Mouse (Mus musculus) heart, embryonic 11.5 days (tissue): ENCODE results near the gene Coil. TPM values are rescaled to one million over a fixed set of nuclear protein-coding genes. Genes with fewer than 3 reads are reported as not detected.
A peak's percentile ranks its signal among the peaks of the same experiment; 100 is the strongest.

Experiments used
- ATAC-seq: fragments of 200-750 bp; cut with Nextera tagmentation; replicated peaks from 2 replicates; pipeline ENCODE4 v1.8.0; 2017; ENCODE audit warnings: moderate library complexity; ENCODE audit not compliant: insufficient number of reproducible peaks, low FRiP score, low TSS enrichment
- H3K27ac ChIP-seq: fragments of 300-500 bp; sonication (generic); 2 replicates; pipeline ENCODE4 v1.5.1; 2014; ENCODE audit warnings: mild to moderate bottlenecking, low read depth, low read length
- H3K27me3 ChIP-seq: fragments of 300-500 bp; sonication (generic); 2 replicates; pipeline ENCODE4 v1.6.1; 2014; ENCODE audit warnings: mild to moderate bottlenecking, low read length, mixed read lengths; ENCODE audit not compliant: control insufficient read depth, insufficient read depth
- H3K36me3 ChIP-seq: fragments of 300-500 bp; sonication (generic); 2 replicates; pipeline ENCODE4 v1.6.1; 2014; ENCODE audit warnings: mild to moderate bottlenecking, low read length, moderate library complexity, mixed read lengths; ENCODE audit not compliant: control insufficient read depth, insufficient read depth
- H3K4me1 ChIP-seq: fragments of 300-500 bp; sonication (generic); 2 replicates; pipeline ENCODE4 v1.6.1; 2014; ENCODE audit warnings: low read length; ENCODE audit not compliant: control insufficient read depth, insufficient read depth
- H3K4me2 ChIP-seq: fragments of 300-500 bp; sonication (generic); 2 replicates; pipeline ENCODE4 v1.6.1; 2014; ENCODE audit warnings: mild to moderate bottlenecking, moderate library complexity
- H3K4me3 ChIP-seq: fragments of 300-500 bp; sonication (generic); 2 replicates; pipeline ENCODE4 v1.5.1; 2014; ENCODE audit warnings: low read depth, low read length
- H3K9ac ChIP-seq: fragments of 300-500 bp; sonication (generic); 2 replicates; pipeline ENCODE4 v1.6.1; 2014; ENCODE audit warnings: mild to moderate bottlenecking, low read depth, low read length, moderate library complexity
- H3K9me3 ChIP-seq: fragments of 300-500 bp; sonication (generic); replicated peaks from 2 replicates; pipeline ENCODE4 v1.6.1; 2016; ENCODE audit warnings: low read length; ENCODE audit not compliant: control insufficient read depth
- WGBS: fragments of 180-500 bp; shearing (Covaris S2); extraction: QIAGEN DNeasy Blood & Tissue Kit; methylation state at CpG from one replicate; pipeline ENCODE4 v1.1.7; 2014; ENCODE audit not compliant: insufficient replicate concordance; 5-methylcytosine and 5-hydroxymethylcytosine counted together
- polyA plus RNA-seq: library from polyadenylated mRNA; unstranded; fragments of >200 nt; fragmentation: Nextera tagmentation; extraction: Ambion mirVana; gene quantifications from 2 replicates; pipeline ENCODE4 v1.2.1, GENCODE M21; 2014

The Coil gene
- polyA plus RNA-seq, 1 experiment from 2014 or later: 9.0 TPM

DNA sequence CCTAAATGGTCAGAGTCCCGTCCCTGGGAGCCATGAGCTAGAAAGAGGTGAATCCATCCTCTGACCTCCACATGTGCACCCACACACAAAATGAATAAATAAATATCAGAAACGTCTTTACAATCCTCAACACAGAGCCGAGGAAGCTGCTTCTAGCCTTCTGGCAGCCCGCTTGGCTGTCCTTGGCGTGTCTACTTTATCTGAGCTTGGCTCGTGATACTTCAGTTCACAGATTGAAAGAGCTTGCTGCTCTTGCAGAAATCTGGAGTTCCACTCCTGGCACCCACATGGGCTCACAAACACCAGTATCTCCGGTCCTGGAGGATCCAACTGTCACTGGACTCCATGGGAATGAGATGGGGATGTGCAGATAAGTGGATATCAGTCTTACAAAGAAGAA lies 51.6 kb downstream of the Coil start:
- no peaks in the 10 kb centered on the region for H3K36me3 ChIP-seq
- no peak overlapping the region for H3K9ac ChIP-seq
- H3K9me3 ChIP-seq: no peaks in the 10 kb centered on the region
- no peak overlapping the region for H3K4me2 ChIP-seq
- no peak for ATAC-seq
- 56% methylated on average over 7 of the region's 7 CpGs for WGBS
- peaks cover 18% of the 10 kb centered on the region for H3K4me1 ChIP-seq
- H3K4me3 ChIP-seq: no peak overlapping the region
- H3K27me3 ChIP-seq: no peaks in the 10 kb centered on the region
- H3K27ac ChIP-seq: no peak overlapping the region

DNA sequence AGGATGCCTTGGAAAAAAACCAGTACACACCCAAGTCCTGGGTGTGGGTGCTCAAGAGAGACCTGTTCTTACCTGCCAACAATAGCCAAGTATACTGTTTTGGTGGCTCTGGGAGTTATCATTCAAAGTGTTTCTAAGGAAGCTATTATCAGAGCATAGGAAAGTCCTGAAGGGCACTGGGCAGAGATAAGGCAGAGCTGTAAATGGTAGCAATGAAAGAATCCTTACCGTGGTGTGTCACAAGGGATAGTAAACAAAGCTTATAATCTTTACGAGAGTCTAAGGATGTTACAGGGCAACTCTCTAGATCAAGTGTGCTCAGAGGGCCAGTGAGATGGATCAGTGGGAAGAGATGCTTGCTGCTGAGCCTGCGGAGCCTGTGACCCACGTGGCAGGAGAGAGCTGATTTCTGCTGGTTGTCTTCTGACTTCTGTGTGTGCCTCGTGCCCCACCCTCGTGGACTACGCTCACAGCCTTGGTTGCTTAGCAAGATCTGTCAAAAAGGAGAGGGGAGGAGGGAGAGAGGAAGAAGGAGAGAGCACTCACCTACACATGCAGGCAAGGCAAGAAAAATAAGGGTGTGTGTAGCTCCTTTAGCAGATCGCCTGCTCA lies 52.2 kb downstream of the Coil start:
- Histone ChIP-seq H3K36me3 (no peaks in the 10 kb centered on the region), H3K27ac (no peak overlapping the region), H3K9me3 (no peaks in the 10 kb centered on the region), H3K9ac (no peak overlapping the region), H3K4me1 (peaks cover 18% of the 10 kb centered on the region), H3K27me3 (no peaks in the 10 kb centered on the region), H3K4me3 (no peak overlapping the region), H3K4me2 (no peak overlapping the region)
- WGBS: 42% methylated on average over 8 of the region's 8 CpGs
- no peak for ATAC-seq

DNA sequence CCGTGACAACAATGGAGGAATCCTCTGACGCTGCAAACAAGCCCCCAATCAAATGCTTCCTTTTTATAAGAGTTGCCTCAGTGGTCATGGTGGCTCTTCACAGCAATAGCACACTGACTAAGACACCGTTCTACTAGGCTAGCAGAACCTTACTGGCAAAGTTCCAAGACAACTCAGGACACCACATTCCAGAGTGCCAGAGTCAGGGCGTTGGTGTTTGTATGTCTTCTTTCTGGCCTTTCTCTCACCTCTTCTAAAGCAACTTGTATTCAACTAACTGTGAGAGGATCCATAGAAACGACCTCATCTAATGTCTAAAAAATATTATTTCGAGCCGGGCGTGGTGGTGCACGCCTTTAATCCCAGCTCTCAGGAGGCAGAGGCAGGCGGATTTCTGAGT lies 53.4 kb downstream of the Coil start:
- no peak for ATAC-seq
- Histone ChIP-seq H3K27me3 (no peaks in the 10 kb centered on the region), H3K4me2 (no peak overlapping the region), H3K36me3 (no peaks in the 10 kb centered on the region), H3K4me3 (no peak overlapping the region), H3K9me3 (no peaks in the 10 kb centered on the region), H3K27ac (no peak overlapping the region; the same call in 1 of the 2 replicates), H3K9ac (no peak overlapping the region), H3K4me1 (peaks cover 18% of the 10 kb centered on the region)
- WGBS: 67% methylated on average over 10 of the region's 10 CpGs

DNA sequence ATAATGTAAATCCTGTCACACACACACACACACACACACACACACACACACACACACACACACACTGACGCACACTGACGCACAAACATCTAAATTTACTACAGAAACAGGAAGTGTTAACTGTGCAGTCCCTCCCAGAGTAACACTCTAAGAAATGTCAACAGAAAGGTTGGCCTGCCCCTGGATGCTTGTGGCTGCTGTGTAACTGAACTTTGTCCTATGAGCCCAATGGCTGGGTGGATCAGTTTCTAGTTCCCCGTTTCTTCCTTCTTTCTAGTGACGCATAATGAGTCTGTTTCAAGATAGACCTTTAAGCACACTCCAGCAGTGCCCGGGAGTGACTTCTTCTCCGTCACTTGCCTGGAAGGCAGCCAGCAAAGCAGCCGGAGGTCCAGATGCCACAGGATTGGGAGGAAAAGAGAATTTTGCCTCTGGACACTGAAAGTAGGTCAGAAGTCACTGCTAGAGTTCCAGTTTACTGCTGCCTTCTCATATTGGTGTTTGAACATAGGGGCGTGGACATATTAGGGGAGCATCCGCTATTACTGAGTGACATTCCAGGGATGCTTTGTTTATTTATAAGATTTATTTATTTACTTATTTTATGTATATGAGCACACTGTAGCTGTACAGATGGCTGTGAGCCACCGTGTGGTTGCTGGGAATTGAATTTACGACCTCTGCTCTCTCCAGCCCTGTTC lies 54.3 kb downstream of the Coil start:
- H3K4me1 ChIP-seq: peaks cover 23% of the 10 kb centered on the region
- ATAC-seq: no peak
- H3K4me2 ChIP-seq: no peak overlapping the region
- 63% methylated on average over 11 of the region's 11 CpGs for WGBS
- no peaks in the 10 kb centered on the region for H3K9me3 ChIP-seq
- H3K36me3 ChIP-seq: no peaks in the 10 kb centered on the region
- H3K4me3 ChIP-seq: no peak overlapping the region
- H3K9ac ChIP-seq: no peak overlapping the region
- H3K27me3 ChIP-seq: no peaks in the 10 kb centered on the region
- H3K27ac ChIP-seq: peak overlapping the region; percentile 62

DNA sequence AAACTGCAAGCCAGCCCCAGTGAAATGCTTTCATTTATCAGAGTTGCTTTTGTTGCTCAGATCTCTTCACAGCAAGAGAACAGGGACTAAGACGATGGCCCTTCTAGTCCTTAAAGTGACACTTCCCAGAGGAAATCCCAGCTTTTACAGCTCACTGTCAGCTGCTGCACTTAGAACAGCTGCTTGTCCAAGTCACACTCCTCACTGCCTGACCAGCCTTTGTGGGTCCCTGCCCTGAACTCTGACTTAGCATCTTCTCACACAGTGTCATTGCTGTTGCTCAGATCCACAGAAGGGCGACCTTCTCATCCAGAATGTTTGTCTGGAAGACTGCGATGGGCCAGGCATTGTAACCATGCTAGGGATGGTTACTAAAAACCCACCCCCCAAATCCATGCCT lies 55.6 kb downstream of the Coil start:
- peaks cover 23% of the 10 kb centered on the region for H3K4me1 ChIP-seq
- H3K36me3 ChIP-seq: no peaks in the 10 kb centered on the region
- no peak overlapping the region for H3K9ac ChIP-seq
- H3K4me3 ChIP-seq: no peak overlapping the region
- WGBS: 70% methylated on average over 3 of the region's 3 CpGs
- no peak for ATAC-seq
- no peak overlapping the region for H3K4me2 ChIP-seq
- no peak overlapping the region for H3K27ac ChIP-seq
- H3K27me3 ChIP-seq: no peaks in the 10 kb centered on the region
- H3K9me3 ChIP-seq: no peaks in the 10 kb centered on the region

DNA sequence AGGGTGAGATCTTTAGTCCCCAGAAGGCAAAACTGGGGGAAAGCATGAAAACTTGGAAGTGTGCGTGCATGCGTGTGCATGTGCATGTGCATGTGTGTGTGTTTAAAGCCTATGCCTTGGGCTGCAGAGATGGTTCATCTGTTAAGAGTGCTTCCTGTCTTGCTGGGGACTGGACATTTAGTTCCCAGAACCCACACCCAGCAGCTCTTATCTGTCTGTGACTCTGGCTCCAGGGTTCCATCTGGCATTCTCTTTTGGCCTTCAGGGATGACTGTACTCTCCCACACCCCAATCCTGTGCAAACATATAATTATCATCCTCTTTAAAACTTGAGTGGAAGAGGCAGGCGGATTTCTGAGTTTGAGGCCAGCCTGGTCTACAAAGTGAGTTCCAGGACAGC lies 56.1 kb downstream of the Coil start:
- H3K4me2 ChIP-seq: no peak overlapping the region
- H3K27me3 ChIP-seq: no peaks in the 10 kb centered on the region
- no peaks in the 10 kb centered on the region for H3K9me3 ChIP-seq
- ATAC-seq: no peak
- no peak overlapping the region for H3K27ac ChIP-seq
- H3K4me1 ChIP-seq: peaks cover 22% of the 10 kb centered on the region
- no peak overlapping the region for H3K9ac ChIP-seq
- WGBS: 84% methylated on average over 3 of the region's 3 CpGs
- H3K36me3 ChIP-seq: no peaks in the 10 kb centered on the region
- H3K4me3 ChIP-seq: no peak overlapping the region

DNA sequence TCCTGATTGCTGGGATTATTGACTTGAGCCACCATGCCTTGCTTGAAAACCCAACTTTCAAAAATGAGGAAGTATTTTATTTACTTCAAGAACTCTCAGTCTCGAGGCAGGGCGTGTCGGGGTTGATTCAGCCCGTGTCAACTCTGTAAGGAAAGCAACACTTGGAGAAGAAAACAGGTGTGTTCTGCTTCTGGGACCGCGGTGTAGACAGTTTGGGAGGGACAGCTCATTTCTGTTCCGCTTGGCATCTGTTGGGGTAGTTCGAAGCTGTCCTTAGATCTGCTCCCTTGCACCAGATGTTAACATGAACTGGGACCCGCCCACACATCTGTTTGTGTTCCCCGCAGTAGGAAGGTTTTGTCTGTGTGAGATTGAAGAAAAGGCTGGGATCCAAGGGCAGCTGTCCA lies 57.9 kb downstream of the Coil start:
- Histone ChIP-seq H3K4me1 (peaks cover 11% of the 10 kb centered on the region), H3K4me2 (no peak overlapping the region), H3K36me3 (no peaks in the 10 kb centered on the region), H3K9me3 (no peaks in the 10 kb centered on the region), H3K4me3 (no peak overlapping the region), H3K9ac (no peak overlapping the region), H3K27me3 (no peaks in the 10 kb centered on the region), H3K27ac (no peak overlapping the region)
- WGBS: 76% methylated on average over 10 of the region's 10 CpGs
- ATAC-seq: no peak

DNA sequence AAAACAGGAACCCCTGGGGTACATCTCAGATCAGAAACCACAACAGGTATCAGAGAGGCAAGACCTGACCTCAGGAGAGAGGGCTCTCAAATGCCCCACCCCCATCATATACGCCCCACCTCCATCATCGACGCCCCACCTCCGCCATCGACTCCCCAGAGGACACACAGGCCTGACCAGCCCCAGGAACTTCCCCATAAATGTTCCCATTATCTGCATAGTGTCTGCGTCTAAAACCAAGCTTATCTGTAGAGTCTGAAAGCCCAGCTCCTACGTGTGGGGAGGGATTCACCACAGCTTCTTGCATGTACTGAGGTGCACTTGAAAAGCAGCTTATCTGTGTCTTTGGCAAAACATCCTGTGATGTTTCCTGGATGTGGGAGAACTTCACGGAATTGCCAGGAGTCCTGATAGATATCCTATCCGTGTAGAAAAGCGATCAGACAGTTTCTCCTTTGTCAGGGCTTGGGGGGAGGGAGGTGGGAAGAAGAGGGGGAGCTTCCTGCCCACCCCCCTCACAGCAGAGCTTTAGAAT lies 58.9 kb downstream of the Coil start:
- no peak overlapping the region for H3K9ac ChIP-seq
- peaks cover 11% of the 10 kb centered on the region for H3K4me1 ChIP-seq
- H3K27ac ChIP-seq: peak overlapping the region; percentile 50; the same call in 1 of the 2 replicates
- peak; percentile 60; the same call in 1 of the 2 replicates for ATAC-seq
- 14% methylated on average over 10 of the region's 10 CpGs for WGBS
- H3K27me3 ChIP-seq: no peaks in the 10 kb centered on the region
- no peak overlapping the region for H3K4me3 ChIP-seq
- H3K4me2 ChIP-seq: no peak overlapping the region
- H3K9me3 ChIP-seq: no peaks in the 10 kb centered on the region
- H3K36me3 ChIP-seq: no peaks in the 10 kb centered on the region
